Mouse (Mus musculus) urinary bladder, adult 2 months (tissue): ENCODE data around the gene Fbf1. TPM values are rescaled to one million over a fixed set of nuclear protein-coding genes. Genes with fewer than 3 reads are reported as not detected.

ENCODE experiments used
- DNase-seq: peaks from one replicate; pipeline ENCODE4 v3.0.0; 2022; ENCODE audit warnings: low spot score
- polyA plus RNA-seq: library from polyadenylated mRNA; depleted of rRNA; stranded (reverse); fragments of >200 nt; gene quantifications from 2 replicates; pipeline ENCODE4 v1.2.3, GENCODE M21; 2012

Fbf1 gene
- polyA plus RNA-seq, 1 experiment = 47.7 TPM

GRCm38 (mm10) chr11:116178411-116179121, 10.6 kb upstream of the Fbf1 start:
- no peak for DNase-seq

- DNase-seq = no peak
These were observed 8.0 kb upstream of the Fbf1 start for GRCm38 (mm10) chr11:116176010-116176409.

- DNase-seq = no peak
These were observed 6.9 kb upstream of the Fbf1 start for GRCm38 (mm10) chr11:116174775-116175448.

- no peak for DNase-seq
These were observed 4.0 kb upstream of the Fbf1 start for GRCm38 (mm10) chr11:116171959-116172358.

GRCm38 (mm10) chr11:116170003-116170800, 2.2 kb upstream of the Fbf1 start:
- DNase-seq = no peak

- no peak for DNase-seq
These were observed 1.2 kb upstream of the Fbf1 start for GRCm38 (mm10) chr11:116169214-116169613.

- DNase-seq = no peak
These were observed 734 bp downstream of the Fbf1 start for GRCm38 (mm10) chr11:116167232-116167631.

GRCm38 (mm10) chr11:116163002-116163401, 5.0 kb downstream of the Fbf1 start:
- DNase-seq = no peak

GRCm38 (mm10) chr11:116162146-116162545, 5.8 kb downstream of the Fbf1 start:
- DNase-seq = no peak

- no peak for DNase-seq
These were observed 6.7 kb downstream of the Fbf1 start for GRCm38 (mm10) chr11:116161312-116161711.

- no peak for DNase-seq
These were observed 17.0 kb downstream of the Fbf1 start for GRCm38 (mm10) chr11:116150960-116151359.

GRCm38 (mm10) chr11:116149341-116149740, 18.6 kb downstream of the Fbf1 start:
- no peak for DNase-seq

- DNase-seq = no peak
These were observed 19.2 kb downstream of the Fbf1 start for GRCm38 (mm10) chr11:116148761-116149221.

- DNase-seq = no peak
These were observed 21.5 kb downstream of the Fbf1 start for GRCm38 (mm10) chr11:116146294-116146985.

GRCm38 (mm10) chr11:116145481-116146293, 22.3 kb downstream of the Fbf1 start:
- DNase-seq = no peak

- DNase-seq = no peak
These were observed 24.5 kb downstream of the Fbf1 start for GRCm38 (mm10) chr11:116143468-116143867.

- DNase-seq = no peak
These were observed 25.6 kb downstream of the Fbf1 start for GRCm38 (mm10) chr11:116142211-116142991.

GRCm38 (mm10) chr11:116138468-116139138, 29.4 kb downstream of the Fbf1 start, which contains the start of gene Mrpl38:
TSS of gene Mrpl38 (minus strand) at chr11:116138868.
- DNase-seq = peak; percentile 72

GRCm38 (mm10) chr11:116138096-116138467, 29.9 kb downstream of the Fbf1 start:
- no peak for DNase-seq

GRCm38 (mm10) chr11:116134171-116134570, 33.8 kb downstream of the Fbf1 start:
- no peak for DNase-seq
